In genomic region chr8:80290311-80290710, GRCm38 (mm10) we compare ENCODE assay signal across 21 mouse cellular contexts.
"Had no signal": no experiment of that assay in that cellular context is flagged by ENCODE, and none has a peak within 500 bp of the region (broad histone marks: within the 10 kb centered on the region; RNA-seq: fewer than 3 reads in every experiment).

No protein-coding gene starts in this region.

- H3K4me2 ChIP-seq: kidney, embryonic 15.5 days; liver, embryonic 12.5 days; liver, embryonic 15.5 days; midbrain, embryonic 13.5 days; neural tube, embryonic 13.5 days; stomach, embryonic 15.5 days had no signal

- H3K4me3 ChIP-seq: kidney, embryonic 15.5 days; left cerebral cortex, adult 2 months; liver, embryonic 12.5 days; liver, embryonic 15.5 days; megakaryocyte, embryonic 14.5 days; midbrain, embryonic 10.5 days; midbrain, embryonic 13.5 days; myocyte; neural tube, embryonic 13.5 days; stomach, embryonic 15.5 days had no signal

- DNase-seq: kidney, adult 2 months; kidney, postnatal 10 days; kidney, postnatal 36 days; layer of hippocampus, postnatal 36 days; lung, postnatal 4 days; retina, postnatal 1 day; right cerebral cortex, postnatal 25 days; spleen, adult 18-20 months; thymus, postnatal 25 days had no signal

- H3K36me3 ChIP-seq: kidney, embryonic 15.5 days; liver, embryonic 12.5 days; liver, embryonic 15.5 days; midbrain, embryonic 10.5 days; midbrain, embryonic 13.5 days; neural tube, embryonic 13.5 days; stomach, embryonic 15.5 days had no signal

- H3K27ac ChIP-seq: kidney, embryonic 15.5 days; left cerebral cortex, adult 2 months; liver, embryonic 12.5 days; liver, embryonic 15.5 days; midbrain, embryonic 10.5 days; midbrain, embryonic 13.5 days; neural tube, embryonic 13.5 days; stomach, embryonic 15.5 days had no signal

- H3K9me3 ChIP-seq: kidney, embryonic 15.5 days; liver, embryonic 12.5 days; liver, embryonic 15.5 days; megakaryocyte, embryonic 14.5 days; midbrain, embryonic 10.5 days; midbrain, embryonic 13.5 days; neural tube, embryonic 13.5 days; stomach, embryonic 15.5 days had no signal

- H3K27me3 ChIP-seq: kidney, embryonic 15.5 days; liver, embryonic 12.5 days; liver, embryonic 15.5 days; megakaryocyte, embryonic 14.5 days; midbrain, embryonic 13.5 days; neural tube, embryonic 13.5 days; stomach, embryonic 15.5 days had no signal

- ATAC-seq: intestine, postnatal 0 days; liver, embryonic 12.5 days; midbrain, embryonic 13.5 days; midbrain, embryonic 16.5 days had no signal

- H3K4me1 ChIP-seq: kidney, embryonic 15.5 days; liver, embryonic 12.5 days; liver, embryonic 15.5 days; megakaryocyte, embryonic 14.5 days; midbrain, embryonic 10.5 days; midbrain, embryonic 13.5 days; neural tube, embryonic 13.5 days; stomach, embryonic 15.5 days had no signal

- H3K9ac ChIP-seq: kidney, embryonic 15.5 days; liver, embryonic 12.5 days; liver, embryonic 15.5 days; midbrain, embryonic 13.5 days; neural tube, embryonic 13.5 days; stomach, embryonic 15.5 days had no signal
